Mouse (Mus musculus) olfactory bulb, adult 2 months (tissue): Measurements from ENCODE around the gene Trim41. TPM values are rescaled to one million over a fixed set of nuclear protein-coding genes. Genes with fewer than 3 reads are reported as not detected.

Source experiments
- H3K27ac ChIP-seq: fragments of 200-500 bp; 2 replicates; pipeline ENCODE4 v1.5.1; 2012; ENCODE audit warnings: low read depth, low read length; ENCODE audit not compliant: insufficient read depth
- H3K4me1 ChIP-seq: fragments of 200-500 bp; 2 replicates; pipeline ENCODE4 v1.6.1; 2012; ENCODE audit warnings: low read length; ENCODE audit not compliant: control insufficient read depth, insufficient read depth
- H3K4me3 ChIP-seq: fragments of 200-500 bp; 2 replicates; pipeline ENCODE4 v1.5.1; 2012; ENCODE audit warnings: mild to moderate bottlenecking, low read depth, low read length, moderate library complexity; ENCODE audit not compliant: insufficient read depth
- CTCF ChIP-seq: fragments of 200-500 bp; IDR thresholded peaks from 2 replicates; pipeline ENCODE4 v1.5.1; 2012; ENCODE audit warnings: low read depth, mild to moderate bottlenecking, low read length, moderate library complexity; ENCODE audit not compliant: insufficient read depth
- POLR2A ChIP-seq: fragments of 200-500 bp; IDR thresholded peaks from 2 replicates; pipeline ENCODE4 v1.6.1; 2012; ENCODE audit warnings: mild to moderate bottlenecking, low read depth, low read length, moderate library complexity; ENCODE audit not compliant: insufficient read depth
- WGBS: fragments of 180-500 bp; shearing (Covaris S2); methylation state at CpG from one replicate; pipeline ENCODE4 v1.1.7; 2018; 5-methylcytosine and 5-hydroxymethylcytosine counted together
- polyA plus RNA-seq: library from polyadenylated mRNA; stranded (reverse); fragments of >200 nt; gene quantifications from 2 replicates; pipeline ENCODE4 v1.2.4, GENCODE M21; 2012; ENCODE audit warnings: low replicate concordance; ENCODE audit not compliant: missing spikeins, insufficient read depth, insufficient read length

Gene Trim41
- polyA plus RNA-seq, 1 experiment = not detected

DNA sequence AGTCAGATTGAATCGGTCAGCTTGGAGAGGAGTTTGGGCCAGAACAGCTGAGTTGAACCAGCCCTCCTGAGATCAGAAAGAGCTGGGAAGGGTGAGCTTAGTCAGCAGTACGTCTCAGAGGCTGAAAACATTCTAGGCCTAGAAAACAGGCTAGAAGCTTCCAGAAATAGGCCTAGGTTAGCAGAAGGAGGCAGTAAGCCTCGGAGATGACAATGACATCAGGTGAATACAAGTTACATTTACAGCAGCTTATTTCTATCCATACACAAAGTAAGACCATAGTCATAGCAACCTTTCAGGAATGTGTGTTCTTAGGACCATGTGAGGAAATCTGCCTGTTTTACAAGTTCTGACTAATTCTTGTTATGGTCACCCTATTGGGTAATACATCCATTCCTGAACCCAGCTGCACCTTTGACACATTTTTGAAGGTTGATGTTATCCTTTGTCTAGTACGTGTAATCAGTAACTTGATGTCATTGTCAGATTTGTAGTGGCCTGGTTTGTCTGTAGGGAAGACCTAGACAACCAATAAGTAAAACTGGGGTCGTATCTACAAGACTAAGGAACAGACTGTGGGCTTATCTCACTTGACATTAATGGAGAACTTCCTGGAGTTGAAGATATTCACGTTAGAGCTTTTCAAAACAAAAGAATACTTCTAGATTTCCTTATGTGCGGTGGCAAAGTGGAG, 2.6 kb upstream of the Trim41 start:
- Histone ChIP-seq H3K27ac (no peak overlapping the region), H3K4me3 (no peak overlapping the region), H3K4me1 (peaks cover 21% of the 10 kb centered on the region)
- no peak for TF ChIP-seq CTCF
- 86% methylated on average over 7 of the region's 7 CpGs for WGBS

DNA sequence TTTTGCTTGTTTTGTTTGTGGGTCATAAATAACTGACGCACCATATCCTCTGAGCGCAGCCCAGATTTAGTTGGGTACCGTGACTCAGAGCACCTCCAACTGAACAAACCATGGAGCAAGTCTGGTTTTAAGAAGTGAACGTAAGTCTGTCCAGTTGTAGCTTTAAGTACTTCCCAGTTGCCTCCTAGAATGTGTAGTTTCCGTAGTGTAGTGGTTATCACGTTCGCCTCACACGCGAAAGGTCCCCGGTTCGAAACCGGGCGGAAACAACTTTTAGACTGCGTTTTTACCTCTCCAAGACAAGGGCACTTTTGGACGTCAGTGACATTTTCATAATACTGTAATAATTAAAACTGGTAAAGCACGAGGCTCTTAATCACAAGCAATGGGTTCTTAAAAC, 1.2 kb upstream of the Trim41 start:
- TF ChIP-seq CTCF (no peak), POLR2A (no peak)
- H3K27ac ChIP-seq = no peak overlapping the region
- under 1% methylated on average over 16 of the region's 16 CpGs for WGBS
- H3K4me1 ChIP-seq = peaks cover 10% of the 10 kb centered on the region
- H3K4me3 ChIP-seq = no peak overlapping the region

DNA sequence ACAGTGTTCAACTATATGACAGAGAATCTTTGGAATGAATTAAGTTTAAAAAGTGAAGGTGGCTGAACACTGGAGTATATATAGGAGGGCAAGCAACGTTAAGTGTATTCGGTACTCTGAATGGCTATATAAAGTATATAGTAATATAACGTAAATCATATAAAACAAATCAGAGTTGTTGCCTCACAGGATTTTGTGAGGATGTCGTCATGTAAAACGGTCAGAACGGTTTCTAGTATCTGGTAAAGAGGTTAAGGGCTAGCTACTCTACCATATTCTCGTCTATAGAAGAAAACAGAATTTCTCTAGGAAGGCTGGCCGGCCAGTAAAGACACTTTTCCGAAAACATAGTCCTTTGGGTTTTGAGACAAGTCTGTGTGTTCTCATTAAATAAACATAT, 641 bp upstream of the Trim41 start:
- Histone ChIP-seq H3K4me3 (peak overlapping the region; percentile 96), H3K4me1 (peaks cover 10% of the 10 kb centered on the region), H3K27ac (no peak overlapping the region; the same call in 1 of the 2 replicates)
- 3% methylated on average over 9 of the region's 9 CpGs for WGBS
- TF ChIP-seq POLR2A (no peak), CTCF (no peak)

DNA sequence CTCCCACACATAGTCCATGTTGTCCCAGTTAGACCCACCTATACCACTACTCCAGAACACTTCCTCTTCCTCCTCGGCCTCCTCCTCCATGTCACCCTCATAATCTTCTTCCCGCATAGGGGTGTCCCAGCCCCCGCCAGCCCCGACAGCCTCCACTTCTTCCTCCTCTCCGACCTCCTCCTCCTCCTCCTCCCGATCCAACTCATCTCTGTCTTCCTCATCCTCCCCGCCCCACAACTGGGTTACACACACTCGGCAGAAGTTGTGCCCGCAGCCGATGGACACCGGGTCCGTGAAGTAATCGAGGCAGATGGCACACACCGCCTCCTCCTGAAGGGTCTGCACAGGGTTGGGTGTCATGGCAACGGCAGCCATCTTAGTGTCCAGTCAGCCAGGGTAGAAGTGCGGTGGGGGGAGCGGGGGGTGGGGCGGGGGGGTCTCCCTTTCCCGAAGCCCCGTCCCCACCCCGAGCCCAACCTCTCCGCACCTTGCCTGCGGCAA, 822 bp downstream of the Trim41 start:
- TF ChIP-seq CTCF (no peak), POLR2A (no peak)
- Histone ChIP-seq H3K27ac (no peak overlapping the region), H3K4me1 (peaks cover 10% of the 10 kb centered on the region), H3K4me3 (peak overlapping the region; percentile 96)
- 1% methylated on average over 22 of the region's 23 CpGs for WGBS

DNA sequence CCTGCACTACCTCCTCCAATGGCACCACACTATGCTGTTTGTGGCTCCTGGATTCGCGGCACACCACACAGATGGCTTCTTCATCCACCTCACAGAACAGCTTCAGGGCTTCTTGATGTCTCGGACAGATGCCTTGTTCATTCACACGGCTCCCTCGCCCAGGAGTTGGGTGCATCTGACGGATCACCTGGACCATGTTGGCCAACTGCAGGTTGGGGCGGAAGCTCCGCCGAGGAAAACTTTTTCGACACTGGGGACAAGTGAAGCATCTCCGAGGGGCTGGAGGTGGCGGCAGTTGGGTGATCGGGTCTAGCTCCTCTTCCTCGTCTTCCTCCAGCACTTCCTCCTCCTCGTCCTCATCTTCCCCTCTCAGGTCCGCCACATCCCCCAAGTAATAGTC, 1.3 kb downstream of the Trim41 start:
- Histone ChIP-seq H3K4me1 (peaks cover 10% of the 10 kb centered on the region), H3K4me3 (peak overlapping the region; percentile 96), H3K27ac (no peak overlapping the region)
- 66% methylated on average over 16 of the region's 16 CpGs for WGBS
- TF ChIP-seq CTCF = no peak
- no peak for TF ChIP-seq POLR2A

DNA sequence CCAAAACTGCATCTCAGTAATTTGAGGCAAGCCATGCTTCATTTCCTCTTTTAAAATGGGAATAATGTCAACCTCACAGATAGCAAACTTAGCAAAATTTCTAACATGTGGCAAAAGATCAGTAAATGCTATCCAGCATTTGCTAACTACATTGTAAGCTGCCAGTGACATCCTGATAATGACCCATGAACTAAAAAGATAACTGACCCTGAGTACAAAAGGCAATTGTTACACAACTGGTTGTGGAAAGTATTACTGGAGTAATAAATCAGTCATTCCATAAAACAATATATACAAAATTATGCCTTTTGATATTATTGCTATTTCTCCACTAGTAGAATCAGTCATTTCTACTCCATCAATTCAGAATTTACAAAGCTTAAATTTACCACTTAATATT, 3.4 kb downstream of the Trim41 start:
- Histone ChIP-seq H3K4me3 (no peak overlapping the region), H3K4me1 (peaks cover 10% of the 10 kb centered on the region), H3K27ac (no peak overlapping the region)
- TF ChIP-seq POLR2A = no peak
- TF ChIP-seq CTCF = no peak

DNA sequence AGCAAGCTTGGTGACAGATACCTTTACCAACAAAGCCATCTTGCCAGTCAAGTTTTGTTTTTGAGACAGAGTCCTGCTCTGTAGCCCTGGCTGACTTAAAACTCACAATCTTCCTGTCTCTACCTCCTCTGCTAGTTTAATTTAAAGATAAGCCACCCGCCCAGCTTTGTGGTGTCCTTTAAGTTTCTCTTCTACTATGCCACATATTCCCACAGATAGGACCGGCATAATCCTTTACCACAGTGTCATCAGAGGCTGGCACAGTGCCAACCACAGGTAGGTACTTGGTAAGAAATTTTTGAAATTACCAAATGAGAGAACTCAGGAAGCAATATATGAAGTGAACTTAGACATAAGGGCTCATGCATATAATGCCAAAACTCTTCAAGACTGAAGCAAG, 7.0 kb downstream of the Trim41 start:
- WGBS = 76% methylated on average over 2 of the region's 2 CpGs
- no peak overlapping the region for H3K4me3 ChIP-seq
- no peak overlapping the region for H3K27ac ChIP-seq
- no peaks in the 10 kb centered on the region for H3K4me1 ChIP-seq
- TF ChIP-seq POLR2A = no peak

DNA sequence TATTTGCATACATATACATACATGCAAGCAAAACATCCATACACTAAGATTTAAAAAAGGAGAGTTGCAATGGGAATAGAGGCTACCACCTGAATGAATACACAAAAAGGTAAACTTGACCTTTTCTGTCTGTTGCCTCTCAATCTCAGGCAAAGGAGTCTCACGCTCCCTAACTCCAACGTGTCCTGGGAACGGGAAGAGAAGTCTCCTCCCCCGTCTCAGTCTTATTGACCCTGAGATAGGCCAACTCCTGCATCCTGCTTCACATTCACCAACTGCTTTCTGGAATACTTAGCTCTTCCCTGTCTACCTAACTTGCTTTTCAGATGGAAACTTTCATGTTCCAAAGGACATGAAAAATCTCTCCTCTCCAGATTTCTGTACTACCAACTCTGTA, 7.7 kb downstream of the Trim41 start:
- Histone ChIP-seq H3K27ac (no peak overlapping the region), H3K4me3 (no peak overlapping the region), H3K4me1 (no peaks in the 10 kb centered on the region)
- TF ChIP-seq CTCF = no peak
- TF ChIP-seq POLR2A = no peak
- WGBS = 64% methylated on average over 4 of the region's 4 CpGs

DNA sequence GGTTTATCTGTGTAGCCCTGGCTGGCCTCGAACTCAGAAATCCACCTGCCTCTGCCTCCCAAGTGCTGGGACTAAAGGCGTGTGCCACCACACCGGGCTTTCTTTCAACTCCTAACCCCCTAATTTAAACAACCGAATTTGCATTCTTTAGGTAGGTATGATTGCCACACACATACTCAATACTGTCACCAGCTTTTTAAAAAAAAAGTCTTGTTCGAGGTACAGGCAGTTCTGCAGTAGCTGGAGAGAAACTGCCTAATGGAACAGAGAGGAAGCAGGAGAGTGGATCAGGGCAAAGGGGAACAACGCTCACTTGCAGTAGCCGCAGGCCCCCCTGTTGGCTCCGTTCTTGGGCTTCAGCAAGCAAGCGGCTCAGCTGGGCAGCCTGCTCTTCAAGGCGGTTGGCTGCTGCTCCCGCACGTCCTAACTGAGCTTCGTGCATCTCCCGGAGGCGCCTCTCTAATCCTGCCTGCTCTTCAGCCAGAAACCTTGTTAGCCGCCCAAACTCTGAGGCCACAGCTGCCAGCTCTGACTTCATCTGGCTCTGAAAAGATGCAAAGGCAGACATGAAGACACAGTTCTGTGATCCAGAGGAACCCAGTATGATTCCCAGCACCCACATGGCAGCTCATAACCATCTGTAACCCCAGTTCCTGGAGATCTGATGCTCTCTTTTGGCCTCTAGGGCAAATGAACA, 8.3 kb downstream of the Trim41 start:
- no peak overlapping the region for H3K4me3 ChIP-seq
- no peak for TF ChIP-seq POLR2A
- no peak for TF ChIP-seq CTCF
- 43% methylated on average over 16 of the region's 16 CpGs for WGBS
- no peak overlapping the region for H3K27ac ChIP-seq
- H3K4me1 ChIP-seq = no peaks in the 10 kb centered on the region
